Mouse (Mus musculus) lung, postnatal 25 days (tissue): ENCODE measurements around the gene Adamtsl5.
A peak's percentile ranks its signal among the peaks of the same experiment; 100 is the strongest.

Experiments
- DNase-seq: peaks from one replicate; pipeline ENCODE4 v3.0.0; 2022; ENCODE audit warnings: low spot score

Adamtsl5 gene

GRCm38 (mm10) chr10:80294311-80294710 lies 53.9 kb downstream of the Adamtsl5 start:
- DNase-seq, result no peak

GRCm38 (mm10) chr10:80293325-80293724 lies 54.9 kb downstream of the Adamtsl5 start:
- DNase-seq, result no peak

GRCm38 (mm10) chr10:80292251-80293146 lies 55.7 kb downstream of the Adamtsl5 start, which contains the start of gene Rps15:
TSS of gene Rps15 (plus strand) at chr10:80292453.
- DNase-seq, result peak; percentile 96
